Mouse (Mus musculus): ENCODE results near the gene Pmpca.

- no peak for TF ChIP-seq CTCF (IDR thresholded peaks at IDR 0.05; ENCODE audit: low read depth)
- TF ChIP-seq EP300 (optimal IDR thresholded peaks at IDR 0.05) = no peak
These were observed 32.5 kb upstream of the Pmpca start for GRCm38 (mm10) chr2:26356678-26357077.

Measured in stomach, postnatal 0 days (tissue).